Mouse (Mus musculus) monocyte, adult 5-6 weeks (primary cell): ENCODE results near the gene Grtp1. TPM values are rescaled to one million over a fixed set of nuclear protein-coding genes. Genes with fewer than 3 reads are reported as not detected.
A peak's percentile ranks its signal among the peaks of the same experiment; 100 is the strongest.

Experiments
- ATAC-seq: fragments of 153-309, 156-312 bp; replicated peaks from 2 replicates; pipeline ENCODE4 v1.8.0; 2017; ENCODE audit warnings: mild to moderate bottlenecking; ENCODE audit not compliant: low TSS enrichment, insufficient number of reproducible peaks, severe bottlenecking, poor library complexity, low FRiP score
- total RNA-seq: library from RNA; stranded (forward); fragments of 200-1000, 200-491, 200-594 nt; gene quantifications from 3 replicates; pipeline ENCODE4 v1.2.3, GENCODE M21; 2017

Gene Grtp1
- total RNA-seq, 1 experiment from 2014 or later: 0.57 TPM

DNA sequence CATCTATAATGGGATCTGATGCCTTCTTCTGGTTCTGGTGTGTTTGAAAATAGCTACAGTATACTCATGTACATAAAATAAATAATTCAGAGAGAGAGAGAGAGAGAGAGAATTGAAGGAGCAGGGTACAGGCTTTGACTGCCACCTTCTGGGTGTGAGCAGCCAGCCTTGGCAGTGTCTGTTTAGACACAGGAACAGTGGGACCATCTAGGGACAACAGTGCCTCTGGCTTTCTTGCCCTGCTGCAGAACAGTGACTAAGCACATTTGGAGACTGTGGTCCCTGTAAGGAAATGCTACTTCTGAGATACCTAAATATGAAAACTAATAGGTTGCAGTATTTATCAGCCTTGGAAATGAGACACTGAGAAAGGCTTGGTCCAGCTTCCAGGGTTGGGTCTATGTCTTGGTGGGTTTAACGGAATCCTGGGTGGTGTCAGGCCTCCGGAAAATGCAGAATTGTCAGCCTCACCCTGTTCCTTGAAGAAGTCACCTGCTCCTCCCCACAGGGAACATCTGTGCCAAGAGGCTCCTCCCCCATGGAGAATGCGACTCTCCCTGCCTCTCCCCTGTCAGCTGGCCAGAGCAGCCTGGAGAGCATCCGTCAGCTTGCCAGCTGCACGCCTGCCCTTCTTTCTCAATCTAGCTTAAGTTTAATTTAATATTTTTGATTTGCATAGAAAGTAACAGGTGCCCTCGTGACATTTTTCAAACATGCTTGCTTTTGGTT lies 8.4 kb upstream of the Grtp1 start:
- no peak for ATAC-seq

DNA sequence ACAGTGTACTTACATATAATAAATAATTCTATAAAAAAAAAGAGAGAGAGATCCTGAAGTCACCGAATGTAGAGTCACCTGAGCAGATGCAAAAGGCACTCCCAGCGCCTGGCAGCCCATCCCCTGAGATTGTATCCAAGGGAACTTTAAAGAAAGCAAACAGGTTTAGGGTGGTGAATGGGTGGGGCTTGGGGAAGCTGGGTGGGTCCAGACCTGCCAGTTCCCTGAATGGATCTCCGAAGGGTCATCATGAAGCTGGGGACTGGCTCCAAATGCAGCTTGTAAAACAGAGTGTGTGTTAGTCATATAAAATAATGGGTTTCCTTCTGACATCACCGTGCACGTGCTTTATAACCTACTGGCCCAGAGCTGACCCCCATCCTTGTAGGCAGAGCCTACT lies 5.9 kb upstream of the Grtp1 start:
- no peak for ATAC-seq

DNA sequence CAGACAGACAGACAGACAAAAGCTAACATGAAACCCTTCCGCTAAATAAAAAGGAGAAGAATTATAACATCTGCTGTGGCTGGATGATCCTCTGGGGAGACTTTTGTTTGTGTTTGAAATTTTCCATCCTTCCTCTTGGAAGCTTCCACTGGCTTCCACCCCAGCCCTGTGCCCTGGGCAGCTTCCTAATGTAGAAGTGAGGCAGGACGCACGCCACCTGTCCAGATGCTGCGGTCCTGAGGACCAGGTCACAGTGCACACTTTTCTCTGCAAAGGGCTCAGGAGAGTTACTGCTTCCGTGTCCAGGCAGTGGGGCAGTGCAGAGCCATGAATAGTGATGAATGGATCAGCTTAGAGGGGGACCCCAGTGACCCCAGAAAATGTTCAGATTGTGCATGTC lies 4.9 kb upstream of the Grtp1 start:
- no peak for ATAC-seq

DNA sequence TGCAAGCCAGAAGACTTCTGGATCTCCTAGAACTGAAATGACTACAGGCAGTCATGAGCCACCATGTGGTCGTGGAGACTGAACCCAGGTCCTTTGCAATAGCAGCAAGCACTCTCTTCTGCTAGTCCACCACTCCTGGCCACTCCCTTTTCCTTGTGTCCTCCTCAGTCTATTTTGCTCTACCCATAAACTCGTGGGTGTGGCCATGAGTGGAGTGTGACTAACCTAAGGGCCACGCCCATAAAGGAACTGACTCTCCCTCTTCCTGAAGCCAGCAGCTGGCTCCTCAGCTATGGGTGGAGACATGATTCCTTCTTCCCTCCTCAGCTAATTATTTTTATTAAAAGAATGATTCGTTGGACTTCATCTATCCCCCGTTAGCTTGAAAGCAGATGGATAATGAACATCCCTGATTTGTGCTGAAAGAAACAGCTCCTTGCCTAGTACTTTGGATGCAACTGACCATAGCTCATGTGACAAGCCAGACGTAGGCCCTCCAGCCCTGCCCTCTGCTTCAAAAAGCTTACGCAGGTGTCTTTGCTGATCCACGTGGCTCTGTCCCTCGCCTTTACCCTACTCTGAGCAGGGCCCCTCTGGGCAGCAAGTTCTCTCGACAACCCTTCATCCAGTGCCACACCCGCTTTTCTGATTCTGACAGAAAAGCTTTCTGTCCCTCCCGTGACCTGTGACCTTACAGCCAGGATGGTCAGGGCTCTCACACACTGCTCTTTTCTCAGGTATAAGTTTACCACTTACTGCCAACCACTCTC lies 4.1 kb upstream of the Grtp1 start:
- peak; percentile 19; the same call in 1 of the 2 replicates for ATAC-seq

DNA sequence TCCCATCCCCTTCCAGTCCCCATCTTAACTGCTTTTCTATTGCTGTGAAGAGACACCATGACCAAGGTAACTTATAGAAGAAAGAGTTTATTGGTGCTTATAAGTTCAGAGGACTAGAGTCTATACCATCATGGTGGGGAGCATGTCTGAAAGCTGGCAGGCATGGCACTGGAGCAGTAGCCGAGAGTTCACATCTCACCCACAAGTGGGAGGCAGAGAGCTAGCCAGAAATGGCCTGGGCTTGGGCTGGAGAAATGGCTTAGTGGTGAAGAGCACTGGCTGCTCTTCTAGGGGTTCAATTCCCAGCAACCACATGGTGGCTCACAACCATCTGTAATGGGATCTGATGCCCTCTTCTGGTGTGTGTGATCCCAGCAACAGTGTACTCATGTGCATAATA lies 3.1 kb upstream of the Grtp1 start:
- ATAC-seq: no peak

DNA sequence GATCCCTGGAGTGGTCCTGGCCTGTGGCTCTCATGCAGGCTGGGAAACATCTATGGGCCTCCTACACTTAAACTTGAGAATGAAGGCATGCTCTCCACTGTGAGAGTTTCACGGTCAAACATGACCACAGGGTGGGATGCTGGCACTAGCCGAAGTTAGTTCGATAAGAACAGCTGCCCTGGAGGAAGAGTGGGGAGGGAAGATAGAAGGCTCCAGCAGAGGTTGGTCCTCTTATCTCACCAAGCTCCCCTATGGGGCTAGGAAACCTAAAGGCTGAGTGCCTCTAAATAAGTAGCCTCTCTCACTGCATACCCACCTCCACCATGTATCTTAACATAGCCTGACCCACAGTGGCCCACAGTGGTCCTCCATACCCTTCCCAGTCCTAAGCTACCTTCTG lies 2.4 kb upstream of the Grtp1 start:
- ATAC-seq: no peak

DNA sequence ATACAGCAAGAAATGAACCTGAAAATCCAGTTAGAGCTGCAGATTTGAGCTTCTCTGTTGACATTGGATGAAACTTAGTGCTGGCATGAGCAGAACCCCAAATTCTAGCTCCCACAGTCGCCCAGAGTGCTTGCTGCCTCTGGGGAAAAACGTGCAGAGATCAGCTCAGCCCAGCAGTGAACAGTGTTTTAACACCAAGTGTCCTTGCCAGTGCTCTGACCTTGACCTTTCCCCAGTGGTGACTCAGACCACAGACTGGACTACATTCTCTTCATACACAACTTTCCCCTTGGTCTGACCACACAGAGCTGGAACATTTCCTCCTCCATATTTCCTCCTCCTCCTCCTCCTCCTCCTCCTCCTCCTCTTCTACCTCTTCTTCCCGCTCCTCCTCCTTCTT lies 1.6 kb upstream of the Grtp1 start:
- ATAC-seq: no peak

DNA sequence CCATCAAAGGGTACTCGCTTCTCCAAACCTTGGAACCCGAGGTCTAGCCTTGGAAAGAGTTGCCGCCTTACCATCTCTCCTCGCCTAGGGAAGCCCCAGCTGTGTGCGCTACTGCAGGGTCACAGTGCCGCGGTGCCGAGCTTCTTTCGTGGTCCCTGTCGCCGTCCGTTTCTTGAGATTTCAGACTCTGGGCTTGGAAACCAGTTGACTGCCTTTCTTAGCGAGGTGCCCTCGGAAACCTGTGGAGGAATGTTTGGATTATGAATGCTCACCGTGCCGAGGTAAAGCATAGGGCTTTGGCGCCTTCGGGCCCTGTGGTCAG lies 554 bp upstream of the Grtp1 start:
- no peak for ATAC-seq

DNA sequence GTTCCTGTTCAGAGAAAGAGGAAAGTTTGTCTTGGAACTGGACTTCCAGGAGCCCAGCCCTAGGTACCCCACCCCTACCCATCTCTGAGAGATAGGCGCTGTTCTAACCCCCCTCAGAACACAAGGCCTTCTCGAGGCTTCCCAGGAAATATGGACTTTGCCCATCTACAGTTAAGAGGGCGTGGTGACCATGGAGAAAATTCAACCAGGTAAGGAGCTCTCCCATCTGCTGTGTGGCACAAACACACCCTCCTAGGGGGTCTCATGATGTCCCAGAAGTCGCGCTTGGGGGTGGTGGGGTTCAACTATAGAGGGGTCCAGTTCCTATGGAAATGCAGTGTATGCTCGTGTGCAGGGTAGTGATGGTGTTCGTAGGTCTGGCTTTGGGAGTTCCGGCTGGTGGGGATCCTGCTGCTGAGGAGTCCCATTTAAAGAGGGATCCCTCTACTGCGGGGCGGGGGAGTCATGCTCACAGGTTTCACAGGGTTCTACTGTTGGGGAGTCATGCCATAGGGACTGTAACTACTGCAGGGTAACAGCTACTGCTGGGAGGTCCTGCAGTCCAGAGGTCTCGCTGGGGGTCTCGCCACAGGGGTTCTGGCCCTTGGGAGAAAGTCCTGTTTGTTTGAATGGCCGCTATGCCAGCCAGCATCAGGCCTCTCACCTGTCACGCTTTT lies 897 bp downstream of the Grtp1 start:
- no peak for ATAC-seq

DNA sequence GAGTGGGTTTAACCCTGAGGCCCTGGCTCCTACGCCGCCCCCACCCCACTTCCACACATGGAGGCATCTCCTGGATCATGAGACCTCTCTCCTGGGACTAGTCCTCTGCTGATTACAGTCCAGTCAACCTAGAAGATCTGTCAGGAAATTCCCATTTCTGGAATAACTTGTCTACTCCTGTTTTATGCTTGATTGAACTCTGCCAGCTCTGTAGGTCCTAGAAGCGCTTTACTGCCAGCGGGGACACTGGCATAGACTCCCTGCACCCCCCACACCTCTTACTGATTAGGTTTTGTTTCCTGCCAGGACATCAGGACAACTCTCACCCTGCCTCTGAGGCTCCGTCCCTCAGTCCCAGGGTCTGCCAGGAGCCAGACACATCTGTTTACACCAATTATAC lies 2.9 kb downstream of the Grtp1 start:
- ATAC-seq: no peak

DNA sequence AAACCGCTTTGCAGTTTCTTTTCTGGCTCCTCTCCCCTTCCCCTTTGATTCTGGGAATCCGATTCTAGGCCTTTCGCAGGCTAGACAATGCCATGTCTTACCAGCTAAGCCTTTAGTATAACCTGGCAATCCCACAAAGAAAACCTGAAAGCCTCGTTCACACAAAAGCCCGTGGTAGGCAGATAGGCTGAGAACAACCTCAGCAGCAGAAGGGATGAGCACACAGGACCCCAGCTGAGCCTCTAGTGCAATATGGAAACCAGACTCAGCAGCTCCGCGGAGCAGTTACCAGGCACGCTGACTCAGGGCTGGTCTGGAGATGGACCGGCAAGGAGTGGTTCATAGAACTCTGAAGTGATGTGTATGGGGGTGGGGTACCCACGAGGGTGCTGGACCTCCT lies 5.6 kb downstream of the Grtp1 start:
- ATAC-seq: no peak

DNA sequence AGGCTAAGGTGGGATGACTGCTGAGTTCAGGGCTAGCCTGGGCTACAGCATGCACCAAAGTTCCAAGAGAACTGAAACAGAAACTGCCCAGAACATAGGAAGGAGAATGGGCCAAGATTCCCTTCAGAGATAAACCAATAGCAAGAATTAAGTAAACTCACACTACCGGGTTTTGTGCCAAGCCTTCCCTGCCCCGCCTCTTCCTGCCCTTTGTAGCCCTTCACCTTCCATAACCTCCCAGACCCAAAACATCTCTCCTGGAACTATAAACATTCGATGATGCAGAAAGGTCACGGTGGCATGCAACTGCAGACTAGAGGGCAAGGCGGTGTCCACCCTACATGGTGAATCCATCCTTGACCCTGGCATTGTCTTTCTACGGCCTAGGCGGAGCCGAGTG lies 10.2 kb downstream of the Grtp1 start:
- ATAC-seq: no peak

DNA sequence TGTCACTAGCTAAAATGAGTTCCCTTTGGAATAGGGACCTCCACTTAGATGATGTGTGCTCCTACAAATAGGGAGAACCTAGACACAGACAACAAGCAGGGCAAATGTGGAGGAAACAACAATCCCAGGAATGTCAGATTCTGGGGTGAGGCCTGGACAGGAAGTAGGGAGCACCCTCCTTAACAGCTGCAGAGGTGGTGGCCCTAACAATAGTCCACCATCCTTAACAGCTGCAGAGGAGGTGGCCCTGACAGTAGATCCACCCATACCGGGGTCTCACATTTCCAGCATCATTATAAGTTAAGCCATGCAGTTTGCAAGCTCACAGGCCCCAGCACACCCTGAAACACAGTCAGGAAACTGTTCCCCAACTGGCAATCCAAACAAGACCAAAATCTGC lies 11.6 kb downstream of the Grtp1 start:
- ATAC-seq: no peak

DNA sequence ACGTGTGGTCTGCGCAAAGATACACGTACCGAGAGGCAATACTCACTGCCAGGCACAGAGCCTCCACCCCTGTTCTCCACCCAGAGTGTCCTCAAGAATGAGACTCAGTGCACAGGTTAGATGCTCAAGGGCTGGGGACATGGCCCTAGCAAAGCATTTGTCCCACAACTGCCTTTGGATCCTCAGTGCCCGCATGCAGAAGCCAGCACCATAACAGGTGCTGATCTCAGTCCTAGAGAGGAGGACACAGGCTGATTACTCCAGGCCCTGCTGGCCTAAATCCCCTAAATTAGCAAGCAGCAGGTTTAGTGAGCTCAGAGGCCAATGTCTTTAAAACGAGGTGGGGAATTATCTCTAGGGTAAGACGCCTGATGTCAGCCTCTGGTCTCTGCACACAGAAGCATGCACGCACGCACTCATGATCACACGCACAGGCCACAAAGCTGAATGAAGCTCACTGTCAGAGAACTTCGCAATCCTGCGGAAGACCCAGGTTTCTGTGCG lies 12.3 kb downstream of the Grtp1 start:
- no peak for ATAC-seq

DNA sequence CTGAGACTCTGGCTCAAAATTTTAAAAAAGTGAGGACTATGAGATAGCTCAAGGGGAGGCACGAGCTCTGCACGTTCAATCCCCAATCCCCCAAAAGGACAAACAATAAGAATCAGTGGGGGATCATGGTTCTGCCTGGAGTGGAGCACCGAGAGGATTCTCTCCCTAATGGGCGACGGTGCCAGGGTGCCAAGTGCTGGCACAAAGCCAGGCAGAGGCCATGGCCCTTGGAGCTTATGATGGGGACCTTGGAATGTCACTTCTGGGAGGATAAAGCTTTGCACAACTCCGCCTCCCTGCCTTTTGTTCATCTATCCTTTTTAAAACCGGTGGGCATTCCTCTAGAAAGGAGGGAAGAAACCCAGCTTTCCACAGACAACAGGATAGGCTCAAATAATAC lies 12.8 kb downstream of the Grtp1 start:
- ATAC-seq: no peak

DNA sequence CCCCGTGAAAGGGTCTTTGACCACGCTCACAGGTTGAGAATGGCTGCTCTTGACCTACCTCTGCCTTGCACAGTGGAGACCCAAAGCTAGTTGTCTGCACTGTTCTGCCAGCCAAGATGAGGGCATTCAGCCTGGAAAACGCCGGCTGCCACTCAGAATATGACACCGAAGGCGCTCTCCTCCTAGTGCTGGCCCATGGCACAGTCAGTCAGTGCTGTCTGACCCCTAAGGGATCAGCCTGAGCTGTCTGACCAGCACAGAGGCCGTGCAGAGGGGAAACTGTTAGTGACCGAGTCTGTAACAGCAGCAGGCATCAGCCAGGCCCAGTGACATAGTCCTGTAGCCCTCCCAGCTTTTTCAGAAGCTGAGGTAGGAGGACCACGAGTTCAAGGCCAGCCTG lies 13.2 kb downstream of the Grtp1 start:
- ATAC-seq: no peak

DNA sequence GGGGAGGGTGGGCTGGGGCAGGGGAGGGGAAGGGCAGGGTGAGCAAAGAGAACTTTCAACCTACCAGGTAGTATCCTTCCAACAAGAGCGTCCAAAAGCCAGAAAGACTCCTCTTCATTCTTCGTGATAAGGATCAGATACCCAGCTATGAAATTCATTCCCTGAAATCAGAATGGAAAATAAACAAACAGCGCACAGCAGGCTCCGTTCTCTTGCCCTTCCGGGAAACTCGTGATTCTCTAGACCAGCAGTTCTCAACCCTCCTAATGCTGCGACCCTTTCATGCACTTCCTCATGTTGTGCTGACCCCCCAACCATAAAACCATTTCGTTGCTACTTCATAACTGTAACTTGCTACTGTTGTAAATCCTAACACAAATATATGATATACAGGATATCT lies 13.6 kb downstream of the Grtp1 start:
- ATAC-seq: no peak

DNA sequence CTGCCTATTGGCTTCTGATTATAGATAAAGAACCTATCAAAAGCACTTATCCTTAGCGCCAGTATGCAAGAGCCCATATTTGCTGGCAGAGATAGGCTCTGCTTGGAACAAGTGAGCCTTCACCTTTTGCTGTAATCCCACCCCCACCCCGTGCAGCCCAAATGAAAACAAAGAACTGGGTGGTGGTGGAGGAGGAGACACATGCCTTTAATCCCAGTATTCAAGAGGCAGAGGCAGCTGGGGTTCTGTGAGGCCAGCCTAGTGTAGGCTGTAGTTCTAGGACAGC lies 18.8 kb downstream of the Grtp1 start:
- ATAC-seq: no peak

DNA sequence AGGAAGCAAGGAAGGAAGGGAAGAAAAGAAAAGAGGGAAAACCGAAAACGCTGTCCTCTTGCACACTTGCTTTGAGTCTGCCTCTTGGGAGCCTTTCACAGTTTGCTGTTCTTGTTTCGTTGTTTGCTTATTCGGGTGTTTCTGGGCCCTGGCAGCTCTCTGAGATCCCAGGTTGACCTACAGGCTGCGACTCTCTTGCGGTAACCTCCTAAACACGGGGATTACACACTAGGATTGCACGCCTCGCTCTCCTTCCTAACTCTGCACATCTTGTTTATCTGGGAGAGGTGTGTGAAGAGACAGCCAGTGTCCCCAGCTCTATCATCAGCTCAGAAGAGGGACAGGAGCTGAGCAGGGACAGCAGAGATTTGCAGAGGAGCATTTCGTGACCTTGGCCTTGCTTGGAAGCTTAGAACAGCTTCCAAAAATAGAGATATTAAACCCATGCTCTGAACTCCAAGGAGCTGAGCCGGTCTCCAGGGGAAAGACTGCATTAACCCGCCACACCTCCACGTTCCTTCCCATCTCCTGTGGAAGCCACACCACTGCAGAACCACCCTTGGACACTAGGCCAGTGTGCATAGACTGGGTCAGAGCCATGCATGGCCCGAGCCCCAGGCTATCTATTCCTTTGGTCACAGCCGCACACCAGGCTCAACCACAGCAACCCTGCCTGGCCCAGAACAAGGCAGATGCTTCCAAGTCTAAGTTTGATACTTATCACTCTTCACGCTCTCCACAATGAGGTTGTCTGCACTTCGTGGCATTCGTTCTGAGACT lies 19.3 kb downstream of the Grtp1 start:
- ATAC-seq: no peak
